Mouse (Mus musculus): ENCODE measurements around the gene Arx. TPM values are rescaled to one million over a fixed set of nuclear protein-coding genes. Genes with fewer than 3 reads are reported as not detected.

The Arx gene
- not detected in 2 replicates for total RNA-seq (2014; fragmentation: Nextera tagmentation)
- total RNA-seq (2017) = not detected in 2 replicates

DNA sequence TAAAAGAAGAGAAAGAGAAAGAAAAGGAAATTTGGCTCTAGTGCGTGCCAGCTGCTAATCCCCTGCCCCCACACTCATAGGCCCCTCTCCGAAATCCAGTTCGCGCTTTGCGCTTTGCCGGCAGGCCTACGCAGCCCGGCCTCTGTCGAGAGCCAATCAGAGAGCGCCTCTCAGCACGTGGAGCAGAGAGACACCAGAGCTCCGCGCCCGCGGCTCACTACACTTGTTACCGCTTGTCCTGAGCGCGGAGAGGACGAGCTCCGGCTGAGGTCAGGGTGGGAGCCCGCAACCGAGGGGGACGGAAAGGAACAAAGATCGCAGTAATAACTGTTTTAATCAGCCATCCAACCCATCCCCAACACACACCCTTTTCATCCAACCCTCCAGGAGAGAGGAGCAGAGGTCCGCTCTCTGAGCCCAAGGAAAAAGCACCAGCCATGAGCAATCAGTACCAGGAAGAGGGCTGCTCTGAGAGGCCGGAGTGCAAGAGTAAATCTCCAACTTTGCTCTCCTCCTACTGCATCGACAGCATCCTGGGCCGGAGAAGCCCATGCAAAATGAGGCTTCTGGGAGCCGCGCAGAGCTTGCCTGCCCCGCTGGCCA, at the start of gene Arx:
Arx (plus strand) TSS at position 155 of the 603 bp plus-strand sequence.
- ATAC-seq (replicated peaks; ENCODE audit: poor library complexity, severe bottlenecking) = peak; percentile 83

- no peak for ATAC-seq (replicated peaks; ENCODE audit: poor library complexity, severe bottlenecking)
These were observed 34.9 kb upstream of the Arx start for GRCm38 (mm10) chrX:93251329-93251728.

DNA sequence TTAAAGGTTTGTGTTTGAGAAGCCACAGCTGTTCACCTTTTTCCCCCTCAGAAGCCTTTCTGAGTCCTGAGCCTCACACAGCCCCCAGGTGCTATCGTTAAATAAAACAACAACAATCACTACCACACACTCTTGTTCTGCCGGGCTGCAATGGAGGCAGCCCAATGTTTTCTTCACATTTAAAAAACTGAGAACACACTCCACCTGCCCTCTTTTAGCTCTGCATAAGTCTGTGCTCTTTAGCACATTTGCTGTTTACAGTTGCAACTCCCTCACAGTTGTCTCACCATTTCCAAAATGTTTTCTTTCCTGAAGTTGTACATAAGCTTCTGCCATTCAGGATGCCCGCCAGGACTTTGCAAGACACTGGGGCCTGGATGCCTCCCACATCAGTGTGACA, 10.6 kb upstream of the Arx start:
- ATAC-seq (replicated peaks; ENCODE audit: poor library complexity, severe bottlenecking) = no peak

- ATAC-seq (replicated peaks; ENCODE audit: poor library complexity, severe bottlenecking) = no peak
These were observed 6.3 kb upstream of the Arx start for GRCm38 (mm10) chrX:93279940-93280339.

DNA sequence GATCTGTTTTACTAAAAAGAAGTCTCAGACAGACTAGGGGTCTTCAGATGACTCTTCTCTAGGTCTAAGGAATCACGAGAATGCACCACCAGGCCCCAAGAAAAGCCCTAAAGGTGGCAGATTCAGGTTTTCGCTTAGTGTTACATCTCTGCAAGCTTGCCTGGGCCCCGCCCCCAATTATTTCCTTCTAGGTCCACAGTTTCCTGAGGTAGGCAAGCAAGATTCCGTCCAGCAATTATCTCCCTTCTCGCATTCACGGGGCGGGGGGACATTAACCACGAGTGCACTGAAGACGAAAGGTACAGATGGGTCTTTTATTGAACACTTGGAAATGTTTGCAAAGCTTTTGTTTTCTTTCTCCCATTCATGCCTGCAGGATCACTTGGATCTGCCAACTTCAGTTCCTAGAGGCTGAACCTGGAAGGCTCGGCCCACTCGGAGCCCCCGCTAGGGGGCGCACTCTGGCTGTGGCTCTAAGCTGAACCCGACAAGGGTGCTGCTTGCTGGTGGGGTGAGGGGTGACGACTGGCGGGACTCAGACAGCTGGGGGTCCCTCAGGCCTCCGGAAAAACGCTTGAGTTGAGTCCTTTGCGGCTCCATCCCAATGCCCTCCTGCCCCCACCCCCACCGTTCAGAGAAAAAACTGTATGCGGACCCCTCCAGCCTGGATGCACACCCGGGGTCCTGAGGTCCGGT, 5.1 kb upstream of the Arx start:
- peak; percentile 69 for ATAC-seq (replicated peaks; ENCODE audit: poor library complexity, severe bottlenecking)

- no peak for ATAC-seq (replicated peaks; ENCODE audit: poor library complexity, severe bottlenecking)
These were observed 4.5 kb upstream of the Arx start for GRCm38 (mm10) chrX:93281756-93282155.

GRCm38 (mm10) chrX:93285091-93285490, 1.2 kb upstream of the Arx start:
- ATAC-seq (replicated peaks; ENCODE audit: poor library complexity, severe bottlenecking) = no peak

DNA sequence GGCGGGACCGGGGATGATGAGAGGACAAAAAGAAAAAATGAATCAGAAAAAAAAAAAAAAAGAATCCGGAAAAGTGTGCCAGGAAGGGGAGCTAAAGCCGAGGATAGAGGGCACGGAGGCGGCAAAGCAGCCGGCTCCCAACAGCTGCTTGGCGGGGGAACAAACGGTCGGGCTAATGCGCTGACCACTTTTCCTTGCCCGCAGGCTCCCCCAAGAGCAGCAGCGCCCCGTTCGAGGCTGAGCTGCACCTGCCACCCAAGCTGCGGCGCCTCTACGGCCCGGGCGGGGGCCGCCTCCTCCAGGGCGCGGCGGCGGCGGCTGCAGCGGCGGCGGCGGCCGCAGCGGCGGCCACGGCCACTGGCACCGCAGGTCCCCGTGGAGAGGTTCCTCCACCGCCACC, 2.1 kb downstream of the Arx start:
- 0 out of 2 replicates have a peak, but pooled peaks have one; percentile 11 for ATAC-seq (replicated peaks; ENCODE audit: poor library complexity, severe bottlenecking)

DNA sequence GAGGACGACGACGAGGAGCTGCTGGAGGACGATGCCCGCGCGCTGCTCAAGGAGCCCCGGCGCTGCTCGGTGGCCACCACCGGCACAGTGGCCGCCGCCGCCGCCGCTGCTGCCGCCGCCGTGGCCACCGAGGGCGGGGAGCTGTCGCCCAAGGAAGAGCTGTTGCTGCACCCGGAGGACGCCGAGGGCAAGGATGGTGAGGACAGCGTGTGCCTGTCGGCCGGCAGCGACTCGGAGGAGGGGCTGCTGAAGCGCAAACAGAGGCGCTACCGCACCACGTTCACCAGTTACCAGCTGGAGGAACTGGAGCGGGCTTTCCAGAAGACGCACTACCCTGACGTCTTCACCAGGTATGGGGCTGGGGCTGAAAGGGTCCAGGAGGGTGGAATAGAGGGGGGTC, 2.8 kb downstream of the Arx start:
- peak; percentile 12; the same call in 1 of the 2 replicates for ATAC-seq (replicated peaks; ENCODE audit: poor library complexity, severe bottlenecking)

DNA sequence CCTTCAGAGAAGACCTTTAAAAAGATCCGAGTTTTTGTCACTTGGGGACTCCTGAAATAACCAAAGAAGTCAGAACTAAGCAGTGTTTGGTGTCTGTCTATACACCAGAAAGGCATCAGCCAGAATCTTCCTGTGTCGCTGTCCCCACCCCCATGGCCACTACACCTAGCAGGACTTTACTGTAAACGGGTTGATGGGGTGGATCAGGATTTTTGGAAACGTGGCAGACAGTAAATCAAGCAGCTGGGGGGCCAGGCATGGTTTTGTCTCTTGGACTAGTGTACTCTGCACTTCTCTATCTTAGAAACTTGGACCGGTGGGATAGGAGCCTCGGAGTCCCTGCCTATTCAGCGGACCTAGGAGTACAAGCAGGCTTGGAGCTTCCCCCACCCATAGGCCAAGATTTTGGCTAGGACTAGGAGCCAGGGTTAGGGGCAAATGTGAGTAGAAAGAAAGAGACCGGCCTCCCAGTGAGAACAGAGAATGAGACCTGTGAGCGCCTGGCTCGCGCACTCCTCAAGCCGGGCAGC, 3.7 kb downstream of the Arx start:
- ATAC-seq (replicated peaks; ENCODE audit: poor library complexity, severe bottlenecking) = no peak

GRCm38 (mm10) chrX:93292031-93292430, 5.8 kb downstream of the Arx start:
- ATAC-seq (replicated peaks; ENCODE audit: poor library complexity, severe bottlenecking) = no peak

GRCm38 (mm10) chrX:93294736-93295490, 8.7 kb downstream of the Arx start:
- no peak for ATAC-seq (replicated peaks; ENCODE audit: poor library complexity, severe bottlenecking)

- no peak for ATAC-seq (replicated peaks; ENCODE audit: poor library complexity, severe bottlenecking)
These were observed 9.6 kb downstream of the Arx start for GRCm38 (mm10) chrX:93295819-93296218.

GRCm38 (mm10) chrX:93297001-93297441, 10.8 kb downstream of the Arx start:
- peak; percentile 43 for ATAC-seq (replicated peaks; ENCODE audit: poor library complexity, severe bottlenecking)

- peak; percentile 44 for ATAC-seq (replicated peaks; ENCODE audit: poor library complexity, severe bottlenecking)
These were observed 12.9 kb downstream of the Arx start for GRCm38 (mm10) chrX:93299046-93299626.

- no peak for ATAC-seq (replicated peaks; ENCODE audit: poor library complexity, severe bottlenecking)
These were observed 13.5 kb downstream of the Arx start for GRCm38 (mm10) chrX:93299771-93300170.

- ATAC-seq (replicated peaks; ENCODE audit: poor library complexity, severe bottlenecking) = no peak
These were observed 14.1 kb downstream of the Arx start for GRCm38 (mm10) chrX:93300183-93300815.

- no peak for ATAC-seq (replicated peaks; ENCODE audit: poor library complexity, severe bottlenecking)
These were observed 15.6 kb downstream of the Arx start for GRCm38 (mm10) chrX:93301798-93302197.

- no peak for ATAC-seq (replicated peaks; ENCODE audit: poor library complexity, severe bottlenecking)
These were observed 19.5 kb downstream of the Arx start for GRCm38 (mm10) chrX:93305780-93306179.

- no peak for ATAC-seq (replicated peaks; ENCODE audit: poor library complexity, severe bottlenecking)
These were observed 31.3 kb downstream of the Arx start for GRCm38 (mm10) chrX:93317577-93317976.

Data from granulocyte monocyte progenitor cell, adult 5-6 weeks (primary cell).